ENCODE assay signal across 21 mouse cellular contexts in genomic region chr17:73869008-73869685, GRCm38 (mm10).
A peak's percentile ranks its signal among the peaks of the same experiment; 100 is the strongest.
DNase-seq lines count a peak whose midpoint lies in the region; ATAC-seq lines count a peak whose summit lies in the region.
"Had no signal": no experiment of that assay in that cellular context is flagged by ENCODE, and none has a peak within 500 bp of the region (broad histone marks: within the 10 kb centered on the region; RNA-seq: fewer than 3 reads in every experiment).

No protein-coding gene starts in this region.

- no peak for ATAC-seq in forebrain, embryonic 13.5 days
- no peak for ATAC-seq in intestine, embryonic 16.5 days

- H3K4me3 ChIP-seq in forebrain, embryonic 13.5 days = no peak overlapping the region
- H3K4me3 ChIP-seq in intestine, embryonic 16.5 days (ENCODE audit: low read length) = no peak overlapping the region
- H3K4me3 ChIP-seq: embryonic facial prominence, embryonic 13.5 days; hindbrain, embryonic 13.5 days; liver, embryonic 13.5 days; lung, embryonic 15.5 days; megakaryocyte, embryonic 14.5 days had no signal

- no peaks in the 10 kb centered on the region for H3K9me3 ChIP-seq in forebrain, embryonic 13.5 days (replicated peaks)
- no peaks in the 10 kb centered on the region for H3K9me3 ChIP-seq in intestine, embryonic 16.5 days (ENCODE audit: control insufficient read depth, low read length)
- H3K9me3 ChIP-seq: embryonic facial prominence, embryonic 13.5 days; hindbrain, embryonic 13.5 days; liver, embryonic 13.5 days; lung, embryonic 15.5 days; megakaryocyte, embryonic 14.5 days had no signal

- no peak overlapping the region for H3K4me2 ChIP-seq in forebrain, embryonic 13.5 days
- H3K4me2 ChIP-seq in intestine, embryonic 16.5 days (ENCODE audit: low read depth, low read length) = no peak overlapping the region
- H3K4me2 ChIP-seq: embryonic facial prominence, embryonic 13.5 days; hindbrain, embryonic 13.5 days; liver, embryonic 13.5 days; lung, embryonic 15.5 days had no signal

- no peaks in the 10 kb centered on the region for H3K27me3 ChIP-seq in forebrain, embryonic 13.5 days
- no peaks in the 10 kb centered on the region for H3K27me3 ChIP-seq in intestine, embryonic 16.5 days (replicated peaks; ENCODE audit: control insufficient read depth, insufficient read depth, low read length)
- H3K27me3 ChIP-seq: embryonic facial prominence, embryonic 13.5 days; hindbrain, embryonic 13.5 days; liver, embryonic 13.5 days; lung, embryonic 15.5 days; megakaryocyte, embryonic 14.5 days had no signal

- H3K4me1 ChIP-seq in forebrain, embryonic 13.5 days = no peaks in the 10 kb centered on the region
- no peaks in the 10 kb centered on the region for H3K4me1 ChIP-seq in intestine, embryonic 16.5 days (ENCODE audit: control insufficient read depth, insufficient read depth, low read length)
- H3K4me1 ChIP-seq: embryonic facial prominence, embryonic 13.5 days; hindbrain, embryonic 13.5 days; liver, embryonic 13.5 days; lung, embryonic 15.5 days had no signal

- no peak overlapping the region for H3K9ac ChIP-seq in forebrain, embryonic 13.5 days
- no peak overlapping the region for H3K9ac ChIP-seq in intestine, embryonic 16.5 days (ENCODE audit: low read depth, low read length)
- H3K9ac ChIP-seq: embryonic facial prominence, embryonic 13.5 days; hindbrain, embryonic 13.5 days; liver, embryonic 13.5 days; lung, embryonic 15.5 days had no signal

- H3K36me3 ChIP-seq in forebrain, embryonic 13.5 days (ENCODE audit: poor library complexity, severe bottlenecking) = no peaks in the 10 kb centered on the region
- H3K36me3 ChIP-seq in intestine, embryonic 16.5 days (ENCODE audit: control insufficient read depth, insufficient read depth, low read length) = no peaks in the 10 kb centered on the region
- H3K36me3 ChIP-seq: embryonic facial prominence, embryonic 13.5 days; hindbrain, embryonic 13.5 days; liver, embryonic 13.5 days; lung, embryonic 15.5 days had no signal

- 88% methylated on average over 9 of the region's 9 CpGs for WGBS in forebrain, embryonic 13.5 days
- 94% methylated on average over 9 of the region's 9 CpGs for WGBS in intestine, embryonic 16.5 days

- no peak overlapping the region for H3K27ac ChIP-seq in forebrain, embryonic 13.5 days
- H3K27ac ChIP-seq in intestine, embryonic 16.5 days (ENCODE audit: low read length) = no peak overlapping the region
- H3K27ac ChIP-seq: embryonic facial prominence, embryonic 13.5 days; hindbrain, embryonic 13.5 days; liver, embryonic 13.5 days; lung, embryonic 15.5 days; stomach, postnatal 0 days had no signal

- peak; percentile 24 to 31 for DNase-seq in spleen, adult 18-20 months
- no peak for DNase-seq in spleen, adult 12 weeks (ENCODE audit: low spot score)
- peak; percentile 80 for DNase-seq in T-cell, adult 2 months (ENCODE audit: low spot score)
- peak; percentile 60 to 69 for DNase-seq in natural killer cell, adult 2 months (ENCODE audit: low spot score in 2 of 2)
- peak; percentile 75 to 82 for DNase-seq in thymus, postnatal 36 days
- DNase-seq in c-Kit-positive CD71-positive TER-119-positive erythroid progenitor cells, embryonic 14.5 days (ENCODE audit: low spot score) = no peak
- DNase-seq: adrenal gland, postnatal 36 days; cerebellum, adult 8-10 months; gastrocnemius, postnatal 10 days; heart, postnatal 14 days; kidney, adult 18-20 months; kidney, postnatal 14 days; liver, embryonic 13.5 days; retina, postnatal 1 day had no signal

Comparison
In these comparisons a context has a peak if more than half of its experiments do, and no peak if none do; other contexts are left out.
1. DNase-seq: peak in spleen, adult 18-20 months (2 of 2), T-cell, adult 2 months (single experiment), natural killer cell, adult 2 months (2 of 2) and thymus, postnatal 36 days (2 of 2); none in spleen, adult 12 weeks (single experiment) and c-Kit-positive CD71-positive TER-119-positive erythroid progenitor cells, embryonic 14.5 days (single experiment).